Mouse (Mus musculus) stomach, embryonic 15.5 days (tissue): Measurements from ENCODE around the gene Map3k15. TPM values are rescaled to one million over a fixed set of nuclear protein-coding genes. Genes with fewer than 3 reads are reported as not detected.

Experiments used
- ATAC-seq: fragments of 200-750 bp; cut with Nextera tagmentation; 2 replicates; pipeline ENCODE4 v1.8.0; 2017; ENCODE audit warnings: low read depth, moderate number of reproducible peaks, moderate TSS enrichment; ENCODE audit not compliant: insufficient read depth, low FRiP score
- H3K27ac ChIP-seq: fragments of 300-500 bp; sonication (generic); 2 replicates; pipeline ENCODE4 v1.5.1; 2015; ENCODE audit warnings: mild to moderate bottlenecking, inconsistent platforms
- H3K27me3 ChIP-seq: fragments of 300-500 bp; sonication (generic); replicated peaks from 2 replicates; pipeline ENCODE4 v1.6.1; 2015; ENCODE audit warnings: inconsistent platforms
- H3K36me3 ChIP-seq: fragments of 300-500 bp; sonication (generic); 2 replicates; pipeline ENCODE4 v1.6.1; 2015; ENCODE audit warnings: inconsistent platforms
- H3K4me1 ChIP-seq: fragments of 300-500 bp; sonication (generic); 2 replicates; pipeline ENCODE4 v1.6.1; 2015; ENCODE audit warnings: inconsistent platforms
- H3K4me2 ChIP-seq: fragments of 300-500 bp; sonication (generic); 2 replicates; pipeline ENCODE4 v1.6.1; 2015; ENCODE audit warnings: mild to moderate bottlenecking, inconsistent platforms
- H3K4me3 ChIP-seq: fragments of 300-500 bp; sonication (generic); replicated peaks from 2 replicates; pipeline ENCODE4 v1.5.1; 2015; ENCODE audit warnings: inconsistent platforms
- H3K9ac ChIP-seq: fragments of 300-500 bp; sonication (generic); 2 replicates; pipeline ENCODE4 v1.6.1; 2015; ENCODE audit warnings: inconsistent platforms
- H3K9me3 ChIP-seq: fragments of 300-500 bp; sonication (generic); 2 replicates; pipeline ENCODE4 v1.6.1; 2016; ENCODE audit warnings: inconsistent platforms
- WGBS: fragments of 180-500 bp; shearing (Covaris S2); methylation state at CpG from one replicate; pipeline ENCODE4 v1.1.7; 2015; 5-methylcytosine and 5-hydroxymethylcytosine counted together
- polyA plus RNA-seq: library from polyadenylated mRNA; unstranded; fragments of >200 nt; fragmentation: Nextera tagmentation; extraction: Ambion mirVana; gene quantifications from 2 replicates; pipeline ENCODE4 v1.2.1, GENCODE M21; 2015

Map3k15 gene
- 0.60 and 0.92 TPM in 2 replicates for polyA plus RNA-seq

GRCm38 (mm10) chrX:159988002-159988960, at the start of gene Map3k15:
Gene Map3k15, plus strand, starts transcription at chrX:159988433.
- H3K27ac ChIP-seq, result no peak within 1 kb of the TSS
- no peak within 1 kb of the TSS for H3K9ac ChIP-seq
- peak within 1 kb of the TSS; percentile 75 for H3K4me2 ChIP-seq
- 27% methylated on average over 52 of the region's 108 CpGs for WGBS
- H3K4me3 ChIP-seq, result peak within 1 kb of the TSS; percentile 48
- H3K27me3 ChIP-seq, result no peaks in the 10 kb centered on the region
- peak; percentile 58; the same call in 1 of the 2 replicates for ATAC-seq
- no peaks in the 10 kb centered on the region for H3K36me3 ChIP-seq
- no peaks in the 10 kb centered on the region for H3K4me1 ChIP-seq
- no peaks in the 10 kb centered on the region for H3K9me3 ChIP-seq

DNA sequence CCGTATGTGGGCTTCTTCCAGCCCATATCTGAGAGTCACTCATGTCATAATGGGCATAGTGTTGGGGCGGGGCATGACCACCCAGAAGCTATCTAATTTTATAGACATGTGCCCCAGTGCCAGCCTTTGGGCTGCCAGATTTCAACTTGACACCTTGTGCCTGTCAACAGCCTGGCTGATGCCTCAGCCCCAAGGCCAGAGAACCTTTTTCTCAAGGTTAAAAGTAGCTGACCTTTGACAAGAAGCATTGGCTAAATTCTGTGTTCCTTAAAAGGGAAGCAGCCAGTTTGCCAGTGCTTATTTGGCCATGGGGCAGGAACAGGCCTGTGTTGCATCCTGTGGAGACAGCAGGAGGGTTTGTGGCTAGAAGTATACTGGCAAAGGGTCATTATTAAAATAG, 45.7 kb upstream of the Map3k15 start:
- no peak overlapping the region for H3K4me3 ChIP-seq
- H3K9ac ChIP-seq, result no peak overlapping the region
- no peaks in the 10 kb centered on the region for H3K4me1 ChIP-seq
- no peak overlapping the region for H3K27ac ChIP-seq
- H3K36me3 ChIP-seq, result no peaks in the 10 kb centered on the region
- no peaks in the 10 kb centered on the region for H3K27me3 ChIP-seq
- H3K9me3 ChIP-seq, result no peaks in the 10 kb centered on the region
- WGBS, result 77% methylated on average over 2 of the region's 2 CpGs
- ATAC-seq, result no peak
- no peak overlapping the region for H3K4me2 ChIP-seq

GRCm38 (mm10) chrX:159943586-159943985, 44.6 kb upstream of the Map3k15 start:
- H3K36me3 ChIP-seq, result no peaks in the 10 kb centered on the region
- H3K27me3 ChIP-seq, result no peaks in the 10 kb centered on the region
- H3K4me2 ChIP-seq, result no peak overlapping the region
- no peak for ATAC-seq
- no peak overlapping the region for H3K27ac ChIP-seq
- H3K4me1 ChIP-seq, result no peaks in the 10 kb centered on the region
- WGBS, result 78% methylated on average over 1 of the region's 1 CpGs
- H3K9me3 ChIP-seq, result no peaks in the 10 kb centered on the region
- H3K4me3 ChIP-seq, result no peak overlapping the region
- no peak overlapping the region for H3K9ac ChIP-seq

- Histone ChIP-seq H3K9me3 (no peaks in the 10 kb centered on the region), H3K4me1 (no peaks in the 10 kb centered on the region), H3K9ac (no peak overlapping the region), H3K27ac (no peak overlapping the region), H3K4me2 (no peak overlapping the region), H3K36me3 (no peaks in the 10 kb centered on the region), H3K27me3 (0 out of 2 replicates have a peak, but pooled peaks cover 2% of the 10 kb centered on the region), H3K4me3 (no peak overlapping the region)
- 72% methylated on average over 7 of the region's 7 CpGs for WGBS
- ATAC-seq, result no peak
Measured at GRCm38 (mm10) chrX:159953546-159954429, 34.4 kb upstream of the Map3k15 start.

GRCm38 (mm10) chrX:159954430-159954779, 33.8 kb upstream of the Map3k15 start:
- Histone ChIP-seq H3K4me2 (no peak overlapping the region), H3K36me3 (no peaks in the 10 kb centered on the region), H3K4me1 (no peaks in the 10 kb centered on the region), H3K9ac (no peak overlapping the region), H3K27ac (no peak overlapping the region), H3K9me3 (no peaks in the 10 kb centered on the region), H3K4me3 (no peak overlapping the region), H3K27me3 (0 out of 2 replicates have a peak, but pooled peaks cover 2% of the 10 kb centered on the region)
- WGBS, result 71% methylated on average over 4 of the region's 4 CpGs
- no peak for ATAC-seq

- Histone ChIP-seq H3K9me3 (no peaks in the 10 kb centered on the region), H3K9ac (no peak overlapping the region), H3K27me3 (0 out of 2 replicates have a peak, but pooled peaks cover 2% of the 10 kb centered on the region), H3K4me2 (no peak overlapping the region), H3K27ac (no peak overlapping the region), H3K36me3 (no peaks in the 10 kb centered on the region), H3K4me1 (no peaks in the 10 kb centered on the region), H3K4me3 (no peak overlapping the region)
- no peak for ATAC-seq
- WGBS, result 87% methylated on average over 6 of the region's 6 CpGs
Measured at GRCm38 (mm10) chrX:159955433-159955832, 32.8 kb upstream of the Map3k15 start.

- no peak overlapping the region for H3K4me2 ChIP-seq
- H3K9ac ChIP-seq, result no peak overlapping the region
- H3K4me1 ChIP-seq, result no peaks in the 10 kb centered on the region
- no peak for ATAC-seq
- H3K9me3 ChIP-seq, result no peaks in the 10 kb centered on the region
- no peak overlapping the region for H3K27ac ChIP-seq
- WGBS, result 69% methylated on average over 2 of the region's 2 CpGs
- no peaks in the 10 kb centered on the region for H3K36me3 ChIP-seq
- no peaks in the 10 kb centered on the region for H3K27me3 ChIP-seq
- H3K4me3 ChIP-seq, result no peak overlapping the region
Measured at GRCm38 (mm10) chrX:159961385-159961784, 26.8 kb upstream of the Map3k15 start.

GRCm38 (mm10) chrX:159963273-159963672, 25.0 kb upstream of the Map3k15 start:
- no peak for ATAC-seq
- no peaks in the 10 kb centered on the region for H3K9me3 ChIP-seq
- H3K27me3 ChIP-seq, result no peaks in the 10 kb centered on the region
- H3K4me1 ChIP-seq, result no peaks in the 10 kb centered on the region
- WGBS, result 24% methylated on average over 4 of the region's 4 CpGs
- H3K27ac ChIP-seq, result no peak overlapping the region
- H3K4me2 ChIP-seq, result no peak overlapping the region
- no peak overlapping the region for H3K9ac ChIP-seq
- H3K4me3 ChIP-seq, result no peak overlapping the region
- no peaks in the 10 kb centered on the region for H3K36me3 ChIP-seq

DNA sequence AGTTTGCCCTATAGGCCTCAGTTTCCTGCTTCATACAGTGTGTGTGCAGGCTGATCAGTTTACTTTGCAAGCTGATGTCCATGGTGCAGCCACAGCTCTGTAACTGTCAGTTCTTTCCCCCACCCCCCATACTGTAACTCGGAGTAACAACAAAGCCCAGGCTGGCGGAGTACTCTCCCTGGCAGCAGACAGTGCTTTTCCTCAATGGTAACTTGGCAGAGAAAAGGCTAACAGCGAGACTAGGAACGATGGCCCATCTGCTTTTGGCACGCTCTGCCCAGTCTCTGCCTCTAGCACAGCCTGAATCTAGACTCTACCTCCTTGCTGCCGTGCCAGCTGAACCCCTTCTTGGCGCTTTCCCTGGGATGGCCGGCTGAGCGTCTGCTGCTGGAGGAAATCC, 24.3 kb upstream of the Map3k15 start:
- H3K27ac ChIP-seq, result no peak overlapping the region
- no peaks in the 10 kb centered on the region for H3K36me3 ChIP-seq
- no peaks in the 10 kb centered on the region for H3K9me3 ChIP-seq
- H3K4me3 ChIP-seq, result no peak overlapping the region
- whole genome bisulfite sequencing, result 84% methylated on average over 9 of the region's 9 CpGs
- H3K27me3 ChIP-seq, result no peaks in the 10 kb centered on the region
- H3K4me2 ChIP-seq, result no peak overlapping the region
- no peak overlapping the region for H3K9ac ChIP-seq
- ATAC-seq, result no peak
- H3K4me1 ChIP-seq, result no peaks in the 10 kb centered on the region

- no peaks in the 10 kb centered on the region for H3K27me3 ChIP-seq
- H3K4me2 ChIP-seq, result no peak overlapping the region
- ATAC-seq, result no peak
- H3K9me3 ChIP-seq, result no peaks in the 10 kb centered on the region
- H3K4me3 ChIP-seq, result no peak overlapping the region
- 95% methylated on average over 2 of the region's 2 CpGs for WGBS
- H3K36me3 ChIP-seq, result no peaks in the 10 kb centered on the region
- no peak overlapping the region for H3K9ac ChIP-seq
- H3K4me1 ChIP-seq, result no peaks in the 10 kb centered on the region
- H3K27ac ChIP-seq, result no peak overlapping the region
Measured at GRCm38 (mm10) chrX:159969025-159969424, 19.2 kb upstream of the Map3k15 start.

- Histone ChIP-seq H3K4me1 (no peaks in the 10 kb centered on the region), H3K9me3 (no peaks in the 10 kb centered on the region), H3K27ac (no peak overlapping the region), H3K27me3 (no peaks in the 10 kb centered on the region), H3K4me2 (no peak overlapping the region), H3K9ac (no peak overlapping the region), H3K36me3 (no peaks in the 10 kb centered on the region), H3K4me3 (no peak overlapping the region)
- 61% methylated on average over 3 of the region's 3 CpGs for WGBS
- ATAC-seq, result no peak
Measured at GRCm38 (mm10) chrX:159971091-159971779, 17.0 kb upstream of the Map3k15 start.
